Mouse (Mus musculus) layer of hippocampus, adult 8-10 months (tissue): ENCODE measurements around the gene 2610301B20Rik. TPM values are rescaled to one million over a fixed set of nuclear protein-coding genes. Genes with fewer than 3 reads are reported as not detected.

Experiments
- microRNA-seq, 2 experiments: library from miRNA; unstranded; fragments of <30 nt; microRNA quantifications; one replicate each; pipeline ENCODE4 v1.2.0; 2022
- total RNA-seq, 4 experiments: library from RNA; stranded (reverse); gene quantifications; 2 replicates each; pipeline ENCODE4 v1.2.4; 2022

2610301B20Rik gene
- total RNA-seq, 4 experiments from 2014 or later = 33.5 to 43.6 (median 36.3) TPM

Small RNA genes lying within 50 kb of the gene (microRNA-seq; reads per million reads assigned to microRNA genes)
- gene Mir3471-1 = 0 reads per million in 2 experiments
- 13.9 to 20.1 reads per million in 2 experiments for gene n-TSaga9
